8 mouse cellular contexts compared by ENCODE assay signal in genomic region chr5:128432916-128433315, GRCm38 (mm10). TPM values are rescaled to one million over a fixed set of nuclear protein-coding genes. Genes with fewer than 3 reads are reported as not detected.
DNase-seq lines count a peak whose midpoint lies in the region; ATAC-seq lines count a peak whose summit lies in the region.

Tmem132d (minus strand) TSS chr5:128433077.

- 2% methylated on average over 31 of the region's 40 CpGs for WGBS in heart, embryonic 15.5 days
- WGBS in forebrain, embryonic 15.5 days, result under 1% methylated on average over 39 of the region's 40 CpGs
- under 1% methylated on average over 40 of the region's 40 CpGs for WGBS in midbrain, embryonic 10.5 days

- H3K27ac ChIP-seq in heart, embryonic 15.5 days, result no peak within 1 kb of the TSS
- H3K27ac ChIP-seq in forebrain, embryonic 15.5 days (replicated peaks), result no peak within 1 kb of the TSS
- no peak within 1 kb of the TSS; the same call in 1 of the 2 replicates for H3K27ac ChIP-seq in midbrain, embryonic 10.5 days (replicated peaks)

- no peaks in the 10 kb centered on the region for H3K36me3 ChIP-seq in heart, embryonic 15.5 days
- no peaks in the 10 kb centered on the region for H3K36me3 ChIP-seq in forebrain, embryonic 15.5 days
- H3K36me3 ChIP-seq in midbrain, embryonic 10.5 days, result no peaks in the 10 kb centered on the region

- peak within 1 kb of the TSS; percentile 31 for H3K4me3 ChIP-seq in heart, embryonic 15.5 days
- peak within 1 kb of the TSS; percentile 53 for H3K4me3 ChIP-seq in forebrain, embryonic 15.5 days
- H3K4me3 ChIP-seq in midbrain, embryonic 10.5 days, result peak within 1 kb of the TSS; percentile 62

- H3K4me1 ChIP-seq in heart, embryonic 15.5 days (replicated peaks), result no peaks in the 10 kb centered on the region
- peaks cover 33% of the 10 kb centered on the region for H3K4me1 ChIP-seq in forebrain, embryonic 15.5 days
- peaks cover 26% of the 10 kb centered on the region for H3K4me1 ChIP-seq in midbrain, embryonic 10.5 days

- intact Hi-C loops in heart, postnatal 36 days (cut with DNase I), result no loop called here

- H3K9ac ChIP-seq in heart, embryonic 15.5 days, result no peak within 1 kb of the TSS
- H3K9ac ChIP-seq in forebrain, embryonic 15.5 days (replicated peaks), result peak within 1 kb of the TSS; percentile 42

- DNase-seq in heart, postnatal 36 days, result no peak
- peak; percentile 48 to 69 for DNase-seq in layer of hippocampus, postnatal 25 days (ENCODE audit: extremely low spot score in 1 of 2, low spot score in 1 of 2)
- peak; percentile 39 for DNase-seq in midbrain, embryonic 10.5 days (ENCODE audit: low spot score)
- DNase-seq in telencephalon, adult 2 months (ENCODE audit: low read depth, low spot score), result peak; percentile 61
- DNase-seq in testis, postnatal 14 days (ENCODE audit: low spot score), result no peak
- no peak for DNase-seq in kidney, adult 11 months

- no peaks in the 10 kb centered on the region for H3K9me3 ChIP-seq in heart, embryonic 15.5 days (replicated peaks)
- no peaks in the 10 kb centered on the region for H3K9me3 ChIP-seq in forebrain, embryonic 15.5 days
- no peaks in the 10 kb centered on the region for H3K9me3 ChIP-seq in midbrain, embryonic 10.5 days (replicated peaks)

- peaks cover 60% of the 10 kb centered on the region for H3K27me3 ChIP-seq in heart, embryonic 15.5 days
- peaks cover 48% of the 10 kb centered on the region for H3K27me3 ChIP-seq in forebrain, embryonic 15.5 days
- H3K27me3 ChIP-seq in midbrain, embryonic 10.5 days (ENCODE audit: low read depth, poor library complexity, severe bottlenecking), result peaks cover 89% of the 10 kb centered on the region

- no peak for ATAC-seq in heart, embryonic 15.5 days (replicated peaks; ENCODE audit: insufficient number of reproducible peaks, insufficient read depth, low FRiP score, low read depth)
- ATAC-seq in forebrain, embryonic 15.5 days (replicated peaks), result peak; percentile 60; the same call in 1 of the 2 replicates

- peak within 1 kb of the TSS; percentile 43 for H3K4me2 ChIP-seq in heart, embryonic 15.5 days
- peak within 1 kb of the TSS; percentile 85 for H3K4me2 ChIP-seq in forebrain, embryonic 15.5 days (replicated peaks)

RNA-seq across cellular contexts. Expression of gene Tmem132d, which starts in this region (rescaled TPM):
- 0.09 and 0.24 TPM in 2 replicates for polyA plus RNA-seq in heart, embryonic 15.5 days (2015; fragmentation: Nextera tagmentation; extraction: Ambion mirVana)
- under 1 TPM; 0.03 to 0.08 TPM for total RNA-seq in heart, postnatal 36 days (2021)
- polyA plus RNA-seq in forebrain, embryonic 15.5 days (2015; fragmentation: Nextera tagmentation; extraction: Ambion mirVana), result 1.2 TPM in 2 replicates
- 10 to 100 TPM; 17.6 to 18.2 TPM for total RNA-seq in layer of hippocampus, postnatal 25 days (2021)
- 0.28 and 0.37 TPM in 2 replicates for polyA plus RNA-seq in midbrain, embryonic 10.5 days (2016; fragmentation: Nextera tagmentation; extraction: Ambion mirVana)

Comparison
In these comparisons a context has a peak if more than half of its experiments do, and no peak if none do; other contexts are left out.
1. RNA of gene Tmem132d (total RNA-seq): 17.6 to 18.2 TPM in layer of hippocampus, postnatal 25 days; 0.03 to 0.08 TPM in heart, postnatal 36 days; every median in the first group is over 10 times any median in the second.
2. Peak in DNase-seq and H3K4me3 ChIP-seq in midbrain, embryonic 10.5 days; RNA of the gene not detected or under 1 TPM.
3. DNase-seq: peak in layer of hippocampus, postnatal 25 days (2 of 2) and telencephalon, adult 2 months (single experiment); none in heart, postnatal 36 days (0 of 2), testis, postnatal 14 days (single experiment) and kidney, adult 11 months (single experiment).
4. Peak in every context shown above with its lines, with median percentiles within 50 percentile points of each other: H3K4me3 ChIP-seq.